Mouse (Mus musculus) forebrain, embryonic 11.5 days (tissue): ENCODE data around the gene Usp32. TPM values are rescaled to one million over a fixed set of nuclear protein-coding genes. Genes with fewer than 3 reads are reported as not detected.

Source experiments
- ATAC-seq: fragments of 200-750 bp; cut with Nextera tagmentation; replicated peaks from 2 replicates; pipeline ENCODE4 v1.8.0; 2017; ENCODE audit warnings: moderate TSS enrichment; ENCODE audit not compliant: low FRiP score
- DNase-seq: peaks from one replicate; pipeline ENCODE4 v3.0.0-alpha.2; 2017; ENCODE audit warnings: low spot score
- H3K27ac ChIP-seq: fragments of 300-500 bp; sonication (generic); 2 replicates; pipeline ENCODE4 v1.5.1; 2014; ENCODE audit warnings: low read depth, low read length
- H3K27me3 ChIP-seq: fragments of 300-500 bp; sonication (generic); 2 replicates; pipeline ENCODE4 v1.6.1; 2014; ENCODE audit warnings: mild to moderate bottlenecking, low read length, mixed read lengths; ENCODE audit not compliant: control insufficient read depth, insufficient read depth
- H3K36me3 ChIP-seq: fragments of 300-500 bp; sonication (generic); 2 replicates; pipeline ENCODE4 v1.6.1; 2014; ENCODE audit warnings: mild to moderate bottlenecking, low read length, moderate library complexity, mixed read lengths; ENCODE audit not compliant: control insufficient read depth, insufficient read depth
- H3K4me1 ChIP-seq: fragments of 300-500 bp; sonication (generic); replicated peaks from 2 replicates; pipeline ENCODE4 v1.6.1; 2014; ENCODE audit warnings: low read length, mixed read lengths; ENCODE audit not compliant: control insufficient read depth, insufficient read depth
- H3K4me2 ChIP-seq: fragments of 300-500 bp; sonication (generic); 2 replicates; pipeline ENCODE4 v1.6.1; 2014; ENCODE audit warnings: low read depth, mild to moderate bottlenecking, low read length, moderate library complexity, mixed read lengths; ENCODE audit not compliant: severe bottlenecking
- H3K4me3 ChIP-seq: fragments of 300-500 bp; sonication (generic); 2 replicates; pipeline ENCODE4 v1.5.1; 2014; ENCODE audit warnings: low read depth, low read length
- H3K9ac ChIP-seq: fragments of 300-500 bp; sonication (generic); 2 replicates; pipeline ENCODE4 v1.6.1; 2014; ENCODE audit warnings: low read length
- H3K9me3 ChIP-seq: fragments of 300-500 bp; sonication (generic); 2 replicates; pipeline ENCODE4 v1.6.1; 2016; ENCODE audit warnings: low read length, mixed read lengths; ENCODE audit not compliant: control insufficient read depth
- WGBS: fragments of 180-500 bp; shearing (Covaris S2); extraction: QIAGEN DNeasy Blood & Tissue Kit; methylation state at CpG from one replicate; pipeline ENCODE4 v1.1.7; 2014; 5-methylcytosine and 5-hydroxymethylcytosine counted together
- polyA plus RNA-seq: library from polyadenylated mRNA; unstranded; fragments of >200 nt; fragmentation: Nextera tagmentation; extraction: Ambion mirVana; gene quantifications from 2 replicates; pipeline ENCODE4 v1.2.1, GENCODE M21; 2014

The Usp32 gene
- polyA plus RNA-seq, 1 experiment from 2014 or later = 8.0 TPM

DNA sequence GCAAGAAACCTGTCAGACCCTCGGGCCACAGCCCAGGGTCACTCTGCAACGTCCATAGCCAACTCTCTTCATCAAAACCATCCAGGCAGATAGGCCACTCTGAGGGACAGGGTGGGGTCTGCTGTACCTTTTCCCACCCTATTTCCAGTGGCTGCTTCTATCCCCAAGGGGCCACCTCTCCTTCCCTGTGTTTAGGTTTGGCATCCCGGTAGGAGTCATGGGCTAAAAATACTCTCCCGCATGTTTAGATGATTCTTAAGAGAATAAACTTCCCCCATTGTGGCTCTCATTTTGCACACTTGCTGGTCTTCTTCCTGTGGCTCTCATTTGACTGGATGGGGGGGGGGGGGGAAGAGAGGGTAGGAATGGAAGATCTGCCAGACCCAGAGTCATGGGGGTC lies 171.7 kb downstream of the Usp32 start:
- H3K27ac ChIP-seq = no peak overlapping the region
- no peaks in the 10 kb centered on the region for H3K36me3 ChIP-seq
- H3K4me2 ChIP-seq = no peak overlapping the region
- peaks cover 9% of the 10 kb centered on the region for H3K4me1 ChIP-seq
- no peak overlapping the region for H3K9ac ChIP-seq
- ATAC-seq (no peak), DNase-seq (no peak)
- H3K9me3 ChIP-seq = no peaks in the 10 kb centered on the region
- H3K27me3 ChIP-seq = no peaks in the 10 kb centered on the region
- no peak overlapping the region for H3K4me3 ChIP-seq
- WGBS = 86% methylated on average over 4 of the region's 4 CpGs

GRCm38 (mm10) chr11:84967113-84967512 lies 172.8 kb downstream of the Usp32 start:
- Histone ChIP-seq H3K4me3 (no peak overlapping the region), H3K9ac (no peak overlapping the region), H3K4me1 (peaks cover 9% of the 10 kb centered on the region), H3K36me3 (no peaks in the 10 kb centered on the region), H3K27me3 (no peaks in the 10 kb centered on the region), H3K27ac (no peak overlapping the region), H3K9me3 (no peaks in the 10 kb centered on the region), H3K4me2 (no peak overlapping the region)
- ATAC-seq (peak; percentile 49), DNase-seq (peak; percentile 73)
- WGBS = 6% methylated on average over 5 of the region's 5 CpGs

- peaks cover 9% of the 10 kb centered on the region for H3K4me1 ChIP-seq
- no peaks in the 10 kb centered on the region for H3K27me3 ChIP-seq
- peak; percentile 27; the same call in 1 of the 2 replicates for ATAC-seq
Measured at GRCm38 (mm10) chr11:84966696-84967095, 173.3 kb downstream of the Usp32 start.

DNA sequence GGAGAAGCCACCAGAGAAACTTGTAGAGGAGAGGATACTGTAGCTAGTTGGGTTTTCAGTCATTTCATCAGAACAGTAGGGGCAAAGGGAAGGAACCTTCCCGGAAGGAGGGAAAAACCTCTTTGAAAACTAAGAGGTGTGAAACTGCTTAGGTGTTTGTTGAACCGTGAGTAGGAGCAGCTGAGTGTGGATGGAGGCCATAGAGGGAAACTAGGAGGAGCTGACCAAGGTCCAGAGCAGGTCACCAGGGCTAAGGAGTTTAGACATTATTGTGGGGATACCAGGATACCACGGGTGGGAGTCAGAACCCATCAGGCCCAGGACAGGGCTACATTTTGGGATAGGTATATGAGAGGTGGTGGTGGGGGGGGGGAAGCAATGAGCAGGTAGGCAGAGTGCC lies 176.4 kb downstream of the Usp32 start:
- ATAC-seq = no peak
- no peak overlapping the region for H3K4me3 ChIP-seq
- H3K4me1 ChIP-seq = peaks cover 9% of the 10 kb centered on the region
- 83% methylated on average over 3 of the region's 3 CpGs for WGBS
- H3K36me3 ChIP-seq = no peaks in the 10 kb centered on the region
- no peak for DNase-seq
- no peak overlapping the region for H3K27ac ChIP-seq
- H3K27me3 ChIP-seq = peaks cover 10% of the 10 kb centered on the region
- no peak overlapping the region for H3K9ac ChIP-seq
- no peaks in the 10 kb centered on the region for H3K9me3 ChIP-seq
- H3K4me2 ChIP-seq = no peak overlapping the region

More at GRCm38 (mm10) chr11:84966696-84967095, 173.3 kb downstream of the Usp32 start:
- 68% methylated on average over 4 of the region's 4 CpGs for WGBS
- H3K9ac ChIP-seq = no peak overlapping the region
- H3K4me2 ChIP-seq = no peak overlapping the region
- DNase-seq = no peak
- H3K4me3 ChIP-seq = no peak overlapping the region
- H3K9me3 ChIP-seq = no peaks in the 10 kb centered on the region
- H3K27ac ChIP-seq = no peak overlapping the region
- no peaks in the 10 kb centered on the region for H3K36me3 ChIP-seq

- Histone ChIP-seq H3K4me2 (no peak overlapping the region), H3K9ac (no peak overlapping the region), H3K27ac (no peak overlapping the region), H3K36me3 (no peaks in the 10 kb centered on the region), H3K4me3 (no peak overlapping the region), H3K9me3 (no peaks in the 10 kb centered on the region), H3K27me3 (peaks cover 20% of the 10 kb centered on the region), H3K4me1 (peaks cover 16% of the 10 kb centered on the region)
- ATAC-seq (no peak), DNase-seq (no peak)
- 94% methylated on average over 4 of the region's 4 CpGs for WGBS
Measured at GRCm38 (mm10) chr11:84962536-84962935, 177.4 kb downstream of the Usp32 start.

DNA sequence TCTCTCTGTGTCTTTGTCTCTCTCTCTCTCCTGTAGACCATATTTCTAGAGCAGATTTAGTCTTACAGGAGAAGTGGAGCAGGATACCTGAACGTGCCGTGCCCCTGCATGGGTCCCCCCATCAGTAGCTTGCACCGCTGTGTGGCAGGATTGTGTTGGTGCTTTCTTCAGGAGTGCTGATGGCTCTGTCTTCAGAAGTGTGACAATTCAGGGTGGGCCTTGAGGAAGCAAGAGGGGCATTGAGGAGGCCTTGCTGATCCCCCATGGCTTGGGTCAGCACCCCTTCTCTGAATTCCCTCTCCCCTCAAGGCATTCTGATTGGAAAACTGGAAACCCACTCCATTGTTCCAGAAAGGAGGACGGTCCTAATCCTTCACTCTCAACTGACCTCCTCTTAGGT lies 178.4 kb downstream of the Usp32 start:
- Histone ChIP-seq H3K27me3 (peaks cover 30% of the 10 kb centered on the region), H3K9me3 (no peaks in the 10 kb centered on the region), H3K4me1 (peaks cover 7% of the 10 kb centered on the region; the same call in 1 of the 2 replicates), H3K27ac (no peak overlapping the region), H3K36me3 (no peaks in the 10 kb centered on the region), H3K4me3 (no peak overlapping the region), H3K4me2 (no peak overlapping the region), H3K9ac (no peak overlapping the region)
- WGBS = 82% methylated on average over 4 of the region's 4 CpGs
- DNase-seq (no peak), ATAC-seq (no peak)

GRCm38 (mm10) chr11:84960780-84961179 lies 179.2 kb downstream of the Usp32 start:
- DNase-seq = no peak
- Histone ChIP-seq H3K4me3 (no peak overlapping the region), H3K9me3 (no peaks in the 10 kb centered on the region), H3K27me3 (peaks cover 31% of the 10 kb centered on the region), H3K4me2 (no peak overlapping the region), H3K27ac (no peak overlapping the region), H3K4me1 (peaks cover 7% of the 10 kb centered on the region; the same call in 1 of the 2 replicates), H3K9ac (no peak overlapping the region), H3K36me3 (no peaks in the 10 kb centered on the region)
- no peak for ATAC-seq
- 72% methylated on average over 6 of the region's 6 CpGs for WGBS

- 28% methylated on average over 3 of the region's 3 CpGs for WGBS
- Histone ChIP-seq H3K9ac (no peak overlapping the region), H3K9me3 (no peaks in the 10 kb centered on the region), H3K4me2 (no peak overlapping the region), H3K4me1 (peaks cover 7% of the 10 kb centered on the region; the same call in 1 of the 2 replicates), H3K27me3 (peaks cover 31% of the 10 kb centered on the region), H3K27ac (no peak overlapping the region), H3K4me3 (no peak overlapping the region), H3K36me3 (no peaks in the 10 kb centered on the region)
- ATAC-seq = no peak
- no peak for DNase-seq
Measured at GRCm38 (mm10) chr11:84960291-84960690, 179.7 kb downstream of the Usp32 start.

- H3K9me3 ChIP-seq = no peaks in the 10 kb centered on the region
- H3K27me3 ChIP-seq = peaks cover 31% of the 10 kb centered on the region
- 3% methylated on average over 9 of the region's 9 CpGs for WGBS
- no peak overlapping the region for H3K4me2 ChIP-seq
- no peak overlapping the region for H3K27ac ChIP-seq
- no peaks in the 10 kb centered on the region for H3K36me3 ChIP-seq
- H3K9ac ChIP-seq = no peak overlapping the region
- H3K4me1 ChIP-seq = peaks cover 7% of the 10 kb centered on the region; the same call in 1 of the 2 replicates
- DNase-seq (peak; percentile 60), ATAC-seq (no peak)
- no peak overlapping the region for H3K4me3 ChIP-seq
Measured at GRCm38 (mm10) chr11:84959701-84960181, 180.2 kb downstream of the Usp32 start.
